Mouse (Mus musculus): ENCODE results near the gene Gas2l3.

Gene Gas2l3

DNA sequence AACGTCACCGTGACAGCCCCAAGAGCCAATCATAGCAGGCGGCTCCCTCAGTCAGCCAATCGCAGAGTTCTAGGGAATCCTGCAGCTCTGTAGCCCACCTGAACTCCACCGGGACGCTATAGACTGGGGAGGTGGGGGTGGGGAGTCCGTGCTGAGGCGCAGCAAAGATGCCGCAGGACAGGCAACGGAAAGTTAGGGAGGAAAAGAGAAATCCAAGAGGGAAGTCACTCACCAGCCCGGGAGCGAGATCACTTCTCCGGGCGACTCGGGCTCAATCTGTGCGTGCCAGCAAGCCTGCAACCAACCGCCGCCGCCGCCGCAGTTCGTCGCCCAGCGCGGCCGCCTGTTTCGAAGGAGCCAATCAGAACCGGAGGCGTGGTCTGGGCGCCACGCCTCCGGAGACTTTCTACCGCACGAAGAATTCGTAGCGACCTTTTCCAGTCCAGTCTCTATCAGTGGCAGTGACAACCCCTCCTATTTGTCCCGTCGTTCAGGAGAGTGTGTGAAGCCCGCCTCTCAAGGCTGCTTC lies at the start of gene Gas2l3:
Gene Gas2l3, minus strand, starts transcription at position 345 of the 529 bp plus-strand sequence.
- peak; percentile 64 to 82 for DNase-seq (ENCODE audit: low spot score in 2 of 2)

- no peak for DNase-seq (ENCODE audit: low spot score in 2 of 2)
These were observed 47.6 kb upstream of the Gas2l3 start for GRCm38 (mm10) chr10:89491321-89491720.

DNA sequence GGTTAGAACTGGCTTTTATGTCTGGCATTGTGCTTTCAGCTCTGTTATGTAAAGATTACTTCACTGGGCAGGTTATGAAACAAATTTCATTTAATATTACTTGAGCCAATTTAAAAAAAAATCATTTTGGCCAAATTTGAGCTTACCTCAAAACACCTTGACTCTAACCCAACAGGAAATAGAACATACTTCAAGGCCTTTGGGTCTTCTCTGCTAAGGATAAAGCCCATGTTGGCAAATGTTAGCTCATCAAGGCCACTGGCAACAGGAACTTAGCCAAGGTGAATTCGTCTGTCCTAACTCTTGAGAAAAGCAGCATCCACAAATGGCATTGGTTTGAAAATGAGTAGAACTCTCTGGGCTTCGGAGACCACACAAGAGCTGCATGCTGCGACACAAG lies 46.5 kb upstream of the Gas2l3 start:
- no peak for DNase-seq (ENCODE audit: low spot score in 2 of 2)

- no peak for DNase-seq (ENCODE audit: low spot score in 2 of 2)
These were observed 45.7 kb upstream of the Gas2l3 start for GRCm38 (mm10) chr10:89489459-89489858.

- DNase-seq (ENCODE audit: low spot score in 2 of 2) = no peak
These were observed 43.4 kb upstream of the Gas2l3 start for GRCm38 (mm10) chr10:89486995-89487742.

GRCm38 (mm10) chr10:89484907-89485306 lies 41.1 kb upstream of the Gas2l3 start:
- DNase-seq (ENCODE audit: low spot score in 2 of 2) = no peak

DNA sequence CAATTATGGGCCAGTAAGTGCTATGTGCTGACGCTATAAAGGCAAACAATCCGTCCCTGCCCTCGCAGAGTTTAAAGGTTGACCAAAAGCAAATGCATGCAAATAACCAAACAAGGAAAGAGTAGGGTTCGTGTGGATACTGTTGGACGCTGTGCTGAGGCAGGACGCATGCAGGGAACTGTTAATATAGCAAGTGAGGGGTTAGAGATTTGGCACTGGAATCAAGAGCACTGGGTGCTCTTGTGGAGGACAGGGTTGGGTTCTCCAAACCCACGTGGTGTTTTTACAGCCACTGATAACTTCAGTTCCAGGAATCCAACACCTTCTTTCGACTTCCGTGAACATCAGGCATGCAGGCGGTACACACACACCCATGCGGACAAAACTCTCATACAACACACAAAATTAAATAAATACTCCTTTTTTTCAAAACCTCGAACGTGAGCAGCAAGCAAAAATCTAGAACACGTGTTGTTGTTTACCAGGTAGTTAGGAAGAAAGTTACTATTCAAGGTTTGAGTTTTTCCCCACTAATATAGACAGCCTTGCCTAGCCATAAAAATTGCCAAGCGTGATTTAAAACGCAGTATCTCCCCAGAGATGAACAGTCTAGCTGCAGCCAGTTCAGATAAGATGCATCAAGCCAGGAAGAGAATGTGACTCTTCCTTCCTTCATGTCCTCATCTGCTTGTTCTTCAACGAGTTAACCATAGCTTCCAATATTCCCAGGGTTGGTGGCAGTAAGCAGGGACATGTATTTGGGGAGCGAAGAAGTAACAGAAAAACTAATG lies 40.2 kb upstream of the Gas2l3 start:
- DNase-seq (ENCODE audit: low spot score in 2 of 2) = no peak

DNA sequence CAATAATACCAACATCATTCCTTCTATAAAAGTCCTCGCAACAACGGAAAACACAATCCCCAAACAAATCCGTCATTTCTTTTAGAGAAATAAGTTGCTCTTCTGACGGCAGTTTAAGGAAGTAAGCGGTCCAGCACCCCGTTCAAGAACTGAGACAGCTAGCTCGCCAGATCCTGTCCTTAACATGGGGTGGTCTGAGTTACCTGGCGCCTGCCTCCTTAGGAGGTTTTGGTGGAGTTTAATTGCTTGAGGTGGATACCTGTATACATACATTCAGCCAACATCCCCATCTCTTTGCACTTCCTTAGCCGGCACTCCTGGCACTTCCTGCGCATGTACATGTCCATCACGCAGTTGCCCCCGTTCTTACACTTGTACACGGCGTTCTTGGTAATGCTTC lies 39.3 kb upstream of the Gas2l3 start:
- DNase-seq (ENCODE audit: low spot score in 2 of 2) = no peak

DNA sequence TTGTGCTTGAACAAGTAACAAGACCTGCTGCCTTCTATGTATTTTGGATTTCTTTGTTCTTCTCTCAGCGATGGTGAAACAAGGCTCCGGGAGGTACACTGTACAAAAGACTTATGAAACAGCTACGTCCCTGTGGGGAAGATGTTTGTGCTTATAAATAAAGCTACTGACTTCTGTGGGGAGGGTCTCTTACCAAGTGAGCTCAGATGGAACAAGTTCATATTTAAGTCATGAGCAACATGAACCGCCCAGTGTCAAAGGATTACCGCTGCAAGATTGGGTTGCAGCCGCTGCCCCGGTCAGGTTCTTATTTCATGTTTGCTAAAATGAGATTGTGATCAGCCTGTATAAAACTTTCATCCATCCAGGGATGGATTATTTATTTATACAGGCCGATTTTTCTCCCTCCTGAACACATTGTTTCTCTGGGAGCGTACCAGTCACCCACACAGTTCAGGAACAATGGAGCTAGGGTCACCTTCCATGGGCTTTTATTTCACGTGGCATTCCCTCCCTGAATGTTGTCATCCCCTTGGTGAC lies 38.4 kb upstream of the Gas2l3 start:
- no peak for DNase-seq (ENCODE audit: low spot score in 2 of 2)

- DNase-seq (ENCODE audit: low spot score in 2 of 2) = no peak
These were observed 37.9 kb upstream of the Gas2l3 start for GRCm38 (mm10) chr10:89481638-89482037.

- no peak for DNase-seq (ENCODE audit: low spot score in 2 of 2)
These were observed 35.0 kb upstream of the Gas2l3 start for GRCm38 (mm10) chr10:89478766-89479165.

GRCm38 (mm10) chr10:89470596-89471353 lies 27.0 kb upstream of the Gas2l3 start:
- DNase-seq (ENCODE audit: low spot score in 2 of 2) = no peak

GRCm38 (mm10) chr10:89464760-89465405 lies 21.1 kb upstream of the Gas2l3 start:
- no peak for DNase-seq (ENCODE audit: low spot score in 2 of 2)

- DNase-seq (ENCODE audit: low spot score in 2 of 2) = no peak
These were observed 19.1 kb upstream of the Gas2l3 start for GRCm38 (mm10) chr10:89462890-89463289.

GRCm38 (mm10) chr10:89461856-89462507 lies 18.2 kb upstream of the Gas2l3 start:
- DNase-seq (ENCODE audit: low spot score in 2 of 2) = peak; percentile 61 to 79

- DNase-seq (ENCODE audit: low spot score in 2 of 2) = no peak
These were observed 17.2 kb upstream of the Gas2l3 start for GRCm38 (mm10) chr10:89460972-89461371.

GRCm38 (mm10) chr10:89458770-89459169 lies 15.0 kb upstream of the Gas2l3 start:
- no peak for DNase-seq (ENCODE audit: low spot score in 2 of 2)

GRCm38 (mm10) chr10:89453794-89454193 lies 10.0 kb upstream of the Gas2l3 start:
- DNase-seq (ENCODE audit: low spot score in 2 of 2) = no peak

GRCm38 (mm10) chr10:89453068-89453641 lies 9.4 kb upstream of the Gas2l3 start:
- no peak for DNase-seq (ENCODE audit: low spot score in 2 of 2)

DNA sequence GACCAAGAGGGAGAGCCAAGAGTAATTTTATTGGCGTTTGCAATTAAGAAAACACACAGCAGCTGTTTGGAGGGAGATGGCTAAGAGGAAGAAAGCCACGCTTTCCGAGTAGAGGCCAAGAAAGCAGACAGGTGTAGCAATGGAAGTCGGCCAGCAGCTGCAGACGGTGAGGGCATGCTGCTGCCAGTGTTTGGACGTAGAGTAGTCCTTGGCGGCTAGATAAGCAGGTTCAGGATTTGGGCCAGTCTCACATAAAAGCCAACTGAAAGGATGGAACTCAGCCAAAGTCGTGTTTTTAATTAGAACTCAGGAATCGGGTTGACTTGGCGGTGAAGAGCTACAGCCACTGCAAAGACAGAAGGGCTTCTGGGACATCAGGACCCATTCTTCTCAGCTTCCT lies 6.6 kb upstream of the Gas2l3 start:
- DNase-seq (ENCODE audit: low spot score in 2 of 2) = no peak

Data from frontal cortex, postnatal 10 days (tissue).